Mouse (Mus musculus): ENCODE measurements around the gene Rad51d. TPM values are rescaled to one million over a fixed set of nuclear protein-coding genes. Genes with fewer than 3 reads are reported as not detected.
"Not testable (repeated sequence)": the region's sequence is repeated elsewhere in the genome, so short reads cannot be mapped to it uniquely, and the experiment has no call there.

The Rad51d gene
- polyA plus RNA-seq, 1 experiment from 2014 or later, result 8.7 TPM

GRCm38 (mm10) chr11:82928897-82929632 lies 38.7 kb upstream of the Rad51d start:
- no peak overlapping the region for H3K9ac ChIP-seq (replicated peaks; ENCODE audit: low read depth)
- H3K9me3 ChIP-seq (ENCODE audit: low read length), result no peaks in the 10 kb centered on the region
- H3K4me2 ChIP-seq (replicated peaks; ENCODE audit: low read depth, low read length), result no peak overlapping the region
- H3K4me1 ChIP-seq (ENCODE audit: insufficient read depth, low read depth, low read length), result no peaks in the 10 kb centered on the region
- H3K27me3 ChIP-seq (replicated peaks; ENCODE audit: insufficient read depth, low read length), result 0 out of 2 replicates have a peak, but pooled peaks cover 5% of the 10 kb centered on the region
- WGBS, result 27% methylated on average over 20 of the region's 20 CpGs
- H3K36me3 ChIP-seq (ENCODE audit: insufficient read depth, low read length), result no peaks in the 10 kb centered on the region
- H3K27ac ChIP-seq (ENCODE audit: low read length), result no peak overlapping the region
- DNase-seq (ENCODE audit: low spot score) (no peak), ATAC-seq (no peak)
- H3K4me3 ChIP-seq (ENCODE audit: low read depth, low read length), result no peak overlapping the region
- TF ChIP-seq CTCF (IDR thresholded peaks at IDR 0.05) (no peak), EP300 (IDR thresholded peaks at IDR 0.05) (no peak)

DNA sequence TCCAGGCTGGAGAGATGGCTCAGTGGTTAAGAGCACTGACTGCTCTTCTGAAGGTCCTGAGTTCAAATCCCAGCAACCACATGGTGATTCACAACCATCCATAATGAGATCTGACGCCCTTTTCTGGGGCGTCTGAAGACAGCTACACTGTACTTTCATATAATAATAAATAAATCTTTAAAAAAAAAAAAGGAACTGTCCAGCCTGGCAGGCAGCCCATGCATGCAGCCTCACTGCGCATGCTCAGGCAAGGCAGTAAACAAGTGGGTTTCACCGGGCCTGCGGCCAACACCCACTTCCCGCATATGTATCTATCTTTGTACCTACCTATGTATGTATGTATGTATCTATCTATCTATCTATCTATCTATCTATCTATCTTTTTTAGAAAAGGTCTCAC lies 33.5 kb upstream of the Rad51d start:
- H3K9ac ChIP-seq (replicated peaks; ENCODE audit: low read depth); H3K4me3 ChIP-seq (ENCODE audit: low read depth, low read length); H3K27me3 ChIP-seq (replicated peaks; ENCODE audit: insufficient read depth, low read length); ATAC-seq; H3K36me3 ChIP-seq (ENCODE audit: insufficient read depth, low read length); H3K4me2 ChIP-seq (replicated peaks; ENCODE audit: low read depth, low read length); DNase-seq (ENCODE audit: low spot score); H3K27ac ChIP-seq (ENCODE audit: low read length); H3K4me1 ChIP-seq (ENCODE audit: insufficient read depth, low read depth, low read length); H3K9me3 ChIP-seq (ENCODE audit: low read length): not testable (repeated sequence)
- whole genome bisulfite sequencing, result 34% methylated on average over 6 of the region's 6 CpGs

- H3K4me2 ChIP-seq (replicated peaks; ENCODE audit: low read depth, low read length), result no peak overlapping the region
- no peak overlapping the region for H3K27ac ChIP-seq (ENCODE audit: low read length)
- no peak for TF ChIP-seq CTCF (IDR thresholded peaks at IDR 0.05)
- no peak for TF ChIP-seq EP300 (IDR thresholded peaks at IDR 0.05)
- H3K36me3 ChIP-seq (ENCODE audit: insufficient read depth, low read length), result no peaks in the 10 kb centered on the region
- no peak for ATAC-seq
- no peak overlapping the region for H3K4me3 ChIP-seq (ENCODE audit: low read depth, low read length)
- H3K9me3 ChIP-seq (ENCODE audit: low read length), result no peaks in the 10 kb centered on the region
- H3K4me1 ChIP-seq (ENCODE audit: insufficient read depth, low read depth, low read length), result no peaks in the 10 kb centered on the region
- 76% methylated on average over 4 of the region's 4 CpGs for WGBS
- DNase-seq (ENCODE audit: low spot score), result no peak
- no peak overlapping the region for H3K9ac ChIP-seq (replicated peaks; ENCODE audit: low read depth)
- no peaks in the 10 kb centered on the region for H3K27me3 ChIP-seq (replicated peaks; ENCODE audit: insufficient read depth, low read length)
Measured at GRCm38 (mm10) chr11:82921691-82922090, 31.3 kb upstream of the Rad51d start.

DNA sequence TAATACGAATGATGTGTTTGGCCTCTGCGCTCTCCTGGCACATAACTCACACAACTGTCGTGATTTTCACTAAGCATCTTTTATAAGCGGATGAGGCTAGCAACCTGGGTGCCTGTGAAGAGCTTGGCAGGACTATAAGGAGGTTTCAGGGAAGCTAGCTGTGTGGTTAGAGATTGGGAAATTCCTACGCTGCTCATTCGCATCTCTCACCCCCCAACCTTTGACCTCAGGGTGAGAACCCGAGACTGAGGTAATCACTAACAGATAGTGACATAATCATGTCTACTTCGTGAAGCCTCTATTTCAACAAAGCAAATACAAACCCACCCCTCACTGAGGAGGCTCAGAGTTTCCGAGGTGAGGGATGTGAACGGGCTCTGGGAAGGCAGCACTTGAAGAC lies 30.4 kb upstream of the Rad51d start:
- TF ChIP-seq CTCF (IDR thresholded peaks at IDR 0.05) (no peak), EP300 (IDR thresholded peaks at IDR 0.05) (no peak)
- Histone ChIP-seq H3K27ac (ENCODE audit: low read length) (no peak overlapping the region), H3K36me3 (ENCODE audit: insufficient read depth, low read length) (no peaks in the 10 kb centered on the region), H3K9me3 (ENCODE audit: low read length) (no peaks in the 10 kb centered on the region), H3K4me1 (ENCODE audit: insufficient read depth, low read depth, low read length) (no peaks in the 10 kb centered on the region), H3K4me3 (ENCODE audit: low read depth, low read length) (no peak overlapping the region), H3K4me2 (replicated peaks; ENCODE audit: low read depth, low read length) (no peak overlapping the region), H3K27me3 (replicated peaks; ENCODE audit: insufficient read depth, low read length) (no peaks in the 10 kb centered on the region), H3K9ac (replicated peaks; ENCODE audit: low read depth) (no peak overlapping the region)
- 28% methylated on average over 10 of the region's 10 CpGs for WGBS
- DNase-seq (ENCODE audit: low spot score), result no peak
- ATAC-seq, result no peak

DNA sequence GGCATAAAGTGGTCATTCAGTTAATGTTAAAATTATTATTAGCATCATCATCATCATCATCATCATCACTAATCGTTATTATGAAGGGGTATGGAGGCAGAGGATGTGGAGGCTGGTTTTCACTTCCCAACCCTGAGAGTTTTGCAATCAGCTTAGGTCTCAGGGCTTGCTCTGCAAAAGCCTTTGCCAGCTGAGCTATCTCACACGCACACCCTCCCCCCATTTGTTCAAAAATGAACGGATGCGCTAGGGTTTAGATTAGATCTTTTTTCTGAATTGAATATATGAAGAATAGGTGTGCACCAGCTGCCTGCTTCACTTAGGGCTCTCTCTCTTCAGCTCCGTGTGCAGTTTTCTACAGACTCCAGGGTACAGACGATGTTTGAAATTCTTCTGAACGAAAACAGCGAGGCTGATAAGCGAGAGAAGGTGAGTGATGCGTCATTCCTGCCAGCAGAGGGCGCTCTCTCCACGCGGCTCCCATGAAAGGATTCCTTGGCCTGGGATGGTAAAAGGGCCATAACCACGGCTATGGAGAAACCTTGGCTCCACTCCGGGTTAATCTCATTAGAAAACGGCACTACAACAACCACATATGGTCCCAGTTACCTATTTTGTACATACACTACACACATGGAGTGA lies 24.4 kb upstream of the Rad51d start:
- no peak overlapping the region for H3K4me3 ChIP-seq (ENCODE audit: low read depth, low read length)
- no peaks in the 10 kb centered on the region for H3K9me3 ChIP-seq (ENCODE audit: low read length)
- TF ChIP-seq EP300 (IDR thresholded peaks at IDR 0.05) (no peak), CTCF (IDR thresholded peaks at IDR 0.05) (peak; percentile 99)
- peak; percentile 57 for ATAC-seq
- 4% methylated on average over 16 of the region's 16 CpGs for WGBS
- no peak overlapping the region for H3K4me2 ChIP-seq (replicated peaks; ENCODE audit: low read depth, low read length)
- H3K27me3 ChIP-seq (replicated peaks; ENCODE audit: insufficient read depth, low read length), result no peaks in the 10 kb centered on the region
- H3K36me3 ChIP-seq (ENCODE audit: insufficient read depth, low read length), result no peaks in the 10 kb centered on the region
- peak; percentile 73 for DNase-seq (ENCODE audit: low spot score)
- H3K4me1 ChIP-seq (ENCODE audit: insufficient read depth, low read depth, low read length), result no peaks in the 10 kb centered on the region
- no peak overlapping the region for H3K9ac ChIP-seq (replicated peaks; ENCODE audit: low read depth)
- no peak overlapping the region for H3K27ac ChIP-seq (ENCODE audit: low read length)

DNA sequence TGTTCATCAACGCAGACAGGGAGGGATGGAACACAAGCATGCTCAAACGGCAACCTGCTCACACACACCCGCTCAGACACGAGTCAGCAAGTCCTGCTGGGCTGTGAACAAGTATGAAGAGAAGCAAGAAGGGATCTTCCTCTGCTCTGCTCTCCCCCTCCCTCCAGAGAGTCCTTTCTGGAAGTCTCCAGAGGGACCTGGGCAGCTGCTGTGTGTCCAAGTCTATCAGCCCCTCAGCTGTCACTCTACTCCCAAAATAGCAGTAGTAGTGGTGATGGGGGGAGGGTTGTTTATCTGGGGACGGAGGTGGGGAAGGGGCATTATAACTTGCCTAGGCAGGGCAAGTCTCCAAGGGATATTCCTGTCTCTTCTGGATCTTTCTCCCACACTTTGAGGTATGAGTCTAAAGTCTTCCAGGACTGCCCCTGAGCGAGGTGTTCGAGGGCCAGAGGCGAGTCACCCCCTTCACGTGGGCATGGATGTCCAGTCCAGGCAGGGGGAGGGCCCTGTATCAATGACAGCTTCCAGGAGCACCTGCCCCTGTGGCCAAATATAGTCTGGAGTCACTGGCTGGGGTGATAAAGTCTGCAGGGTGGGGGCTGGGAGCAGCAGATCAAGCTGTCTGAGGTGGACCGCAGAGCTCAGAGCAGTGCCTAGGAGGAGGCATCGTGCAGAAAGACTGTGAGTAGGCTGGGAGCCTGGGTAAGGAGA lies 20.4 kb upstream of the Rad51d start:
- no peak overlapping the region for H3K27ac ChIP-seq (ENCODE audit: low read length)
- no peak for DNase-seq (ENCODE audit: low spot score)
- peaks cover 6% of the 10 kb centered on the region; the same call in 1 of the 2 replicates for H3K4me1 ChIP-seq (ENCODE audit: insufficient read depth, low read depth, low read length)
- 65% methylated on average over 11 of the region's 11 CpGs for WGBS
- H3K4me2 ChIP-seq (replicated peaks; ENCODE audit: low read depth, low read length), result no peak overlapping the region
- no peaks in the 10 kb centered on the region for H3K36me3 ChIP-seq (ENCODE audit: insufficient read depth, low read length)
- H3K27me3 ChIP-seq (replicated peaks; ENCODE audit: insufficient read depth, low read length), result no peaks in the 10 kb centered on the region
- TF ChIP-seq CTCF (IDR thresholded peaks at IDR 0.05) (no peak), EP300 (IDR thresholded peaks at IDR 0.05) (no peak)
- H3K9me3 ChIP-seq (ENCODE audit: low read length), result no peaks in the 10 kb centered on the region
- no peak overlapping the region for H3K4me3 ChIP-seq (ENCODE audit: low read depth, low read length)
- no peak for ATAC-seq
- H3K9ac ChIP-seq (replicated peaks; ENCODE audit: low read depth), result no peak overlapping the region

Data from lung, postnatal 0 days (tissue).